Mouse (Mus musculus) ES-E14 (cell line): ENCODE results near the gene Mrpl58. TPM values are rescaled to one million over a fixed set of nuclear protein-coding genes. Genes with fewer than 3 reads are reported as not detected.

Experiments used
- DNase-seq: peaks from one replicate; pipeline ENCODE4 v3.0.0-alpha.2; 2013; ENCODE audit warnings: low read depth, low spot score
- H3K27ac ChIP-seq: 2 replicates; pipeline ENCODE4 v1.5.1; 2012; ENCODE audit warnings: low read depth, mild to moderate bottlenecking, low read length, moderate library complexity, mixed read lengths; ENCODE audit not compliant: poor library complexity, insufficient read depth, severe bottlenecking
- H3K36me3 ChIP-seq: 2 replicates; pipeline ENCODE4 v1.6.1; 2012; ENCODE audit warnings: mild to moderate bottlenecking, low read length, moderate library complexity, mixed read lengths; ENCODE audit not compliant: control insufficient read depth, poor library complexity, insufficient read depth, severe bottlenecking
- H3K4me1 ChIP-seq, 2 experiments: fragments of 150-350 bp in 1 of 2; sonication (generic) in 1 of 2; 2 replicates each; pipeline ENCODE4 v1.6.1; 2012; ENCODE audit warnings: low read length in 2 of 2, mild to moderate bottlenecking in 1 of 2, mixed read lengths in 1 of 2; ENCODE audit not compliant: control insufficient read depth in 2 of 2, insufficient read depth in 2 of 2, poor library complexity in 1 of 2
- H3K4me3 ChIP-seq, 2 experiments: fragments of 150-350 bp in 1 of 2; sonication (generic) in 1 of 2; 2 replicates each; pipeline ENCODE4 v1.5.1; 2012; ENCODE audit warnings: low read length in 2 of 2, low read depth in 1 of 2, mild to moderate bottlenecking in 1 of 2, mixed read lengths in 1 of 2; ENCODE audit not compliant: insufficient read depth in 1 of 2, poor library complexity in 1 of 2, severe bottlenecking in 1 of 2
- H3K9ac ChIP-seq: 2 replicates; pipeline ENCODE4 v1.6.1; 2012; ENCODE audit warnings: low read depth, mild to moderate bottlenecking, low read length, mixed read lengths; ENCODE audit not compliant: poor library complexity, insufficient read depth, severe bottlenecking
- H3K9me3 ChIP-seq: fragments of 150-350 bp; sonication (generic); 2 replicates; pipeline ENCODE4 v1.6.1; 2012; ENCODE audit warnings: low read depth, mild to moderate bottlenecking, low read length; ENCODE audit not compliant: control insufficient read depth, insufficient read depth
- CHD2 ChIP-seq: IDR thresholded peaks from 2 replicates; pipeline ENCODE4 v1.6.1; 2014; ENCODE audit warnings: mild to moderate bottlenecking, low read depth, low read length, inconsistent platforms
- HCFC1 ChIP-seq: IDR thresholded peaks from 2 replicates; pipeline ENCODE4 v1.6.1; 2012; ENCODE audit warnings: low read length, inconsistent platforms, borderline replicate concordance; ENCODE audit not compliant: insufficient read depth
- MAFK ChIP-seq: IDR thresholded peaks from 2 replicates; pipeline ENCODE4 v1.6.1; 2014; ENCODE audit warnings: mild to moderate bottlenecking, low read depth, low read length, inconsistent platforms; ENCODE audit not compliant: insufficient read depth
- ZC3H11A ChIP-seq: IDR thresholded peaks from 2 replicates; pipeline ENCODE4 v1.6.1; 2012; ENCODE audit warnings: low read depth, mild to moderate bottlenecking, inconsistent platforms, low read length, borderline replicate concordance
- ZNF384 ChIP-seq: IDR thresholded peaks from 2 replicates; pipeline ENCODE4 v1.6.1; 2012; ENCODE audit warnings: low read depth, low read length, inconsistent platforms
- in situ Hi-C, 2 experiments: fragments of 600-800 bp; cut with MboI; formaldehyde crosslinking; loops; one replicate each; pipeline ENCODE4 v1.15.1; 2025; ENCODE audit warnings: low sequenced_read_pairs in 2 of 2, inconsistent platforms in 1 of 2; ENCODE audit not compliant: unreplicated experiment in 2 of 2
- total RNA-seq: library from RNA; depleted of rRNA; stranded (reverse); fragments of 300-350 nt; gene quantifications from 2 replicates; pipeline ENCODE4 v1.2.3, GENCODE M21; 2012

Mrpl58 gene
- total RNA-seq, 1 experiment: 89.3 TPM

- DNase-seq: no peak
- Histone ChIP-seq H3K9me3 (no peaks in the 10 kb centered on the region), H3K27ac (no peak overlapping the region), H3K36me3 (peaks cover 2% of the 10 kb centered on the region; the same call in 1 of the 2 replicates), H3K9ac (no peak overlapping the region; the same call in 1 of the 2 replicates), H3K4me3 (no peak overlapping the region), H3K4me1 (peaks cover 6 to 26% of the 10 kb centered on the region in 2 experiments)
- TF ChIP-seq CHD2: no peak
- TF ChIP-seq ZC3H11A: no peak
- TF ChIP-seq ZNF384: no peak
- no peak for TF ChIP-seq HCFC1
- TF ChIP-seq MAFK: no peak
- in situ Hi-C loops: no loop called here
Observed at GRCm38 (mm10) chr11:115405723-115406122, 2.2 kb downstream of the Mrpl58 start.

DNA sequence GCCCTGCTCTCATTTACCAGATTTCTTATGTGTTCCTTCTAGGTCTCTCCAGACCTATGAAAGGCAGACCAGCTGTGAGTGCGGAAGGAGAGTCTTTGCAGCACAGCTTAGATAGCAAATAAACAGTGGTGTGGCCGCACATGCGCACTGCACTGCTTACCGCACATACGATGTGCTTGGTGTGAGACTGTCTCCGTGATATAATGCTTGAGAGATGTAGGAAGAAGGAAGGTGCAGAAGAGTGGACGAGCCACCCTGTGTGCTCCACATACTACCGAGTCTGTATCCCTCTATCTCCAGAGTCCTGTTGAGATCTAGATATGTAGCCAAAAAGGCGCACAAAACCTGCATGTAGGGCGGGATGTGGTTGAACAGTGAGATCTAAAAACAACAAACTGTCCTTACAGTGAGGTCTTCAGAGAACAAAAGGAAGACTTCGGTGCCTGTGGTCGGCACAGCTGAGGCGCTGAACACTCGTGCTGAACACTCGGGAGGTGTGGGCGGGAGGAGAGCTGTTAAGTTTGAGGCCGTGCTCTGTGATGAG is 3.4 kb downstream of the Mrpl58 start:
- in situ Hi-C loops: no loop called here
- Histone ChIP-seq H3K4me1 (peaks cover 6 to 33% of the 10 kb centered on the region in 2 experiments; a peak in 3 of 4 replicates), H3K36me3 (peaks cover 5% of the 10 kb centered on the region; the same call in 1 of the 2 replicates), H3K9me3 (no peaks in the 10 kb centered on the region), H3K9ac (no peak overlapping the region), H3K4me3 (no peak overlapping the region), H3K27ac (no peak overlapping the region)
- DNase-seq: no peak
- TF ChIP-seq ZC3H11A (no peak), CHD2 (no peak), MAFK (no peak), ZNF384 (no peak), HCFC1 (no peak)

- no peak overlapping the region; a peak in 1 of 4 replicates for H3K4me3 ChIP-seq
- peaks cover 5% of the 10 kb centered on the region; the same call in 1 of the 2 replicates for H3K36me3 ChIP-seq
- no peaks in the 10 kb centered on the region for H3K9me3 ChIP-seq
- in situ Hi-C loops: no loop called here
- no peak overlapping the region; the same call in 1 of the 2 replicates for H3K27ac ChIP-seq
- peaks cover 6 to 33% of the 10 kb centered on the region in 2 experiments; a peak in 3 of 4 replicates for H3K4me1 ChIP-seq
- DNase-seq: no peak
- peak overlapping the region; percentile 50; the same call in 1 of the 2 replicates for H3K9ac ChIP-seq
- TF ChIP-seq ZNF384 (no peak), CHD2 (no peak), ZC3H11A (no peak), HCFC1 (no peak), MAFK (no peak)
Observed at GRCm38 (mm10) chr11:115408266-115408920, 4.8 kb downstream of the Mrpl58 start.

GRCm38 (mm10) chr11:115409556-115409955 is 6.0 kb downstream of the Mrpl58 start:
- no peak for TF ChIP-seq ZNF384
- no peak for TF ChIP-seq MAFK
- no peak for TF ChIP-seq HCFC1
- no peak for TF ChIP-seq CHD2
- TF ChIP-seq ZC3H11A: no peak
- Histone ChIP-seq H3K4me1 (peaks cover 2 to 33% of the 10 kb centered on the region in 2 experiments; a peak in 2 of 4 replicates), H3K4me3 (peak overlapping the region in 1 of 2 experiments; percentile 39; a peak in 1 of 4 replicates), H3K36me3 (peaks cover 5% of the 10 kb centered on the region; the same call in 1 of the 2 replicates), H3K9me3 (no peaks in the 10 kb centered on the region), H3K27ac (peak overlapping the region; percentile 17; the same call in 1 of the 2 replicates), H3K9ac (peak overlapping the region; percentile 50; the same call in 1 of the 2 replicates)
- in situ Hi-C loops: no loop called here
- DNase-seq: no peak
